Mouse (Mus musculus) embryo, embryonic 10 days (tissue): Measurements from ENCODE around the gene Catip.
A peak's percentile ranks its signal among the peaks of the same experiment; 100 is the strongest.
"Not testable (repeated sequence)": the region's sequence is repeated elsewhere in the genome, so short reads cannot be mapped to it uniquely, and the experiment has no call there.

ENCODE experiments used
- DNase-seq: peaks from one replicate; pipeline ENCODE4 v3.0.0-alpha.2; 2015; ENCODE audit warnings: low spot score

Gene Catip

DNA sequence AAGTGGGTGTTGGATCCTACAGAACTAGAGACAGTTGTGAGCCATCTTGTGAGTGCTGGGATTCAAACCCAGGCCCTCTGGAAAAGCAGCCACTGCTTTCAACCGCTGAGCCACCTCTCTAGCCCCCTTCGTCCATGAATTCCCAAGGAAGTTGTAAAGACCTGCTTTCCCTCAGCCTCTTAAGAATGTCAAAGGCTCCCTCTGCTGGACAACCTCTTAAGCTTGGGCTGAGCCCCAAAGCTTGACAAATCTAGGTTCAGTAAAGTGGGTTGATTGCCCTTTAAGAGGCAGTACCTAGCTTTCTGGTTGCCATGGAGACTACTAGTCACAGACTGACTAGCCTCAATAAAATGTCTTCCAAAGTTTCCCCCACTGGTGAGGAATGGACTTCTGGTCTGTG lies at the start of gene Catip:
TSS of gene Catip (plus strand) at position 297 of the 400 bp plus-strand sequence.
- DNase-seq = peak; percentile 93

- peak; percentile 94 for DNase-seq
Measured at GRCm38 (mm10) chr1:74313049-74313692, 48.7 kb upstream of the Catip start.

DNA sequence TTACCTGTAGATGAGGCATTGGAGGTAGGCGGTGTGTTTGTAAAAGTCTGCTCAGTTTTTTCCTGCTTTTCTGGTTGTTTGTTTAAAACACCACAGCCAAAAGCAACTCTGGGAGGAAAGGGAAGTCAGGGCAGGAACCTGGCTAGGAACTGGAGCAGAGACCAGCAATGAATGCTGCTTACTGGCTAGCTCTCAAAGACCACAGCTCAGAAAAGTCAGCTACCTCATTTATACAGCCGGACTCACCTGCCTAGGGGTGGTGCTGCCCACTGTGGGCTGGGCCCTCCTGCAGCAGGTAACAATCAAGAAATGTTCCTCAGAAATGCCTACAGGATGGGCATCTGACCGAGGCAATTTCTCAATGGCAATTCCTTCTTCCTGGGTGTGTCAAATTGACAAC lies 47.1 kb upstream of the Catip start:
- no peak for DNase-seq

DNA sequence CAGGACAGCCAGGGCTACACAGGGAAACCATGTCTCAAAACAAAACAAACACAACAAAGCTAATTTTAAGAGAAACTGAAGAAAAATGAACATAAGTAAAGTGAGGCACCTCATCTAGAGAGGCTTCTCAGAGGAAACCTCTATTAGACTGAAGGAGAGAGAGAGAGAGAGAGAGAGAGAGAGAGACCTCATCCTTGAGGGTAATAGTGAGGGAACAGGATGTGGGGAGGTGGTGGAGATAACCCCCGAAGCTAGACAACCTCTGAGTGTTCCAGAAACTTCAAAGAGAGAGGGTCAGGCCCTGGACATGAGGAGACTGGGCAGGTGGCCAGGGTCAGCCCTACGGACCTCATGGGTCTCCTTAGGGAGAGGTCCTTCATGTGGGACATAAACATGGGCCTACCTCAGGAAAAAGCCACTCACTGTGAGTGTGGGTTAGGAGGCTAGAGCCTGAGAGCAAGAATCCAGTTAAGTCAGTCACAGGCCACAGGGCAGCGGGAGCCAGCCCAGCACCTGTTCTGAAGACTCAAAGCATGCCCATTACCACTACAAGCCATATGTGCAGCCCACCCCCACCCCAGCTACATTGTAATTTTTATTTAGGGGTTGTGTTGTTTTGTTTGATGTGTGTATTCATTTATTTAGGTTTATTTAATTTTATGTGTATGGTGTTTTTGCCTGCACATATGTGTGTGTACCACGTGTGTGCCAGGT lies 45.6 kb upstream of the Catip start:
- DNase-seq = no peak

- no peak for DNase-seq
Measured at GRCm38 (mm10) chr1:74318711-74319110, 43.2 kb upstream of the Catip start.

DNA sequence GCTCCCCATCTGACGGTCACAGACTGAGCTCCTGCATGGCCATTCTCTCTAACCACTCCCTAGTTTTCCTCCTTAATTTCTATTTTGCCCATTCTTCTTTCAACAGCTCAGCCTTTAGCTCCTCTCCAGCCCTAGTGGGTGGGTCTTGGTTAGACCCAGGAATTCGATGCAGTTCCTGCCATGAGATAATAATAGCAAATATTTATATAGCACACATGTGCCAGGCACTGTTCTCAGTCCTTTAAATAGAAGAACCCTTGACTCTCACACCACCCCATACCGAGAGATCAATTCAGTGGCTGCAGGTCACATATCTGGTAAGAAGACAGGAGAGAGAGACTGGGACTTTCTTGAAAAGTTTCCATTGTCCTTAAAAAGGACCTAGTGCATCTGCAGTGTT lies 40.5 kb upstream of the Catip start:
- DNase-seq = no peak

GRCm38 (mm10) chr1:74326916-74327315 lies 35.0 kb upstream of the Catip start:
- not testable (repeated sequence) for DNase-seq

DNA sequence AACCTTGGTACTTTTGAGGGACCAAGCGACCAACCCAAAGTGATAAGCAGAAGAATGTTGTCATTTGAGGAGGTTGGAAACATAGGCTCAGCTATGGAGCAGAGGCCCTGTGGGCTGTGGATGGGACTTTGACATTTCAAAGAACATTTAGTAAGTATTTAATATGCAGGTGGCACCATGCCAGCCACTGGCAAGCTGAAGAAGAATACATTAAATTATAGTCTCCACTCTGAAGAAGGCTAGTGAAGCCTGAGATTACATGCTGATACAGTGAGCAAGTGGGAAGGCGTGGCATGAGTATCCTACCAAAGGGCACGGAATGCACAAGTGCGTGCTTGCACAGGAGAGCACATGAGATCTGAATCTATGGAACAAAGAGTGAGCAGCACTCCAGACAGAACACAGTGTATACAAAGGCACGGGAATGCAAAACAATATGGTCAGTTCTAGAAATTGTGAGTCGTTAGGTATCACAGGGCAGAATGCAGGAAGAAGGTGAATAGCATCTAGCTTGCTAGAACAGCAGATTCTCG lies 31.9 kb upstream of the Catip start:
- DNase-seq = no peak

- DNase-seq = no peak
Measured at GRCm38 (mm10) chr1:74331046-74331681, 30.7 kb upstream of the Catip start.

GRCm38 (mm10) chr1:74332241-74332763 lies 29.6 kb upstream of the Catip start:
- DNase-seq = peak; percentile 99

DNA sequence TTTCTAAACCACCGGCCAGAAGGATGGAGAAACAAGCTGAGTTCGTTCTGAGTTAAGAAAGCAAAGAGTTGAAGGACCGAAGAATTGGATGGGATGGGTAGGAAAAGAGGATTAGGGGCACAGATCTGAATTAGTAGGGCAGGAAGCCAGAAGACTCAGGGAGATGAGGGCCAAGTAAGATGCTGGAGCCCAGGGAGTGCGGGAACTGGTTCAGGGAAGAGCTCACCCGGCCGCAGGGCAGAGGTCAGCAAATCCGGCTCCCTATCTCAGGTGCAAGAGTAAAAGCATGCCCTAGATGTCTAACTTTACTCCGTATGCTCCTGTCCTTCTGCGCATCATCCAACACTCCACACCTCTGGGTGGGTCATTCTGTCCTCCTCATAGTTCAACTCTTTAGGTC lies 29.0 kb upstream of the Catip start:
- peak; percentile 15 for DNase-seq

GRCm38 (mm10) chr1:74334607-74335006 lies 27.3 kb upstream of the Catip start:
- no peak for DNase-seq

DNA sequence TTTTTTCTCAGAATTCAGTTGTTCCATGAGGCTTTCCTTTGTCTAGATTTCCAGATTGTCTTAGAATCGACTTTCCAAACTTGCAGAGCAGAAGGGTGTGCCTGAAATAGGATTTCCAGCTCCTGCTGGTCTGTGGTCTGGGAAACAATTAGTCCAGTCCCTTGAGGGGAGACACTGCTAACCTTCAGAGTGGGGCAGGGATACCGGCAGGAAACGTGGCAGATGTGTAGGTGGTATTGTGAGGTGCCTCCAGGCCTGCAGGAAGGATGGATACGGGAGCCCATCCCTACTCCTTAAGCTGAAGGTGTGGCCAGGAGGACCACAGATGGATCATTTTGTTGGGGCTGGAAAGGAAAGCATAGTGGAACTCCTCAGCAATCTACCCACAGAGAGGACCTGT lies 26.9 kb upstream of the Catip start:
- DNase-seq = no peak

DNA sequence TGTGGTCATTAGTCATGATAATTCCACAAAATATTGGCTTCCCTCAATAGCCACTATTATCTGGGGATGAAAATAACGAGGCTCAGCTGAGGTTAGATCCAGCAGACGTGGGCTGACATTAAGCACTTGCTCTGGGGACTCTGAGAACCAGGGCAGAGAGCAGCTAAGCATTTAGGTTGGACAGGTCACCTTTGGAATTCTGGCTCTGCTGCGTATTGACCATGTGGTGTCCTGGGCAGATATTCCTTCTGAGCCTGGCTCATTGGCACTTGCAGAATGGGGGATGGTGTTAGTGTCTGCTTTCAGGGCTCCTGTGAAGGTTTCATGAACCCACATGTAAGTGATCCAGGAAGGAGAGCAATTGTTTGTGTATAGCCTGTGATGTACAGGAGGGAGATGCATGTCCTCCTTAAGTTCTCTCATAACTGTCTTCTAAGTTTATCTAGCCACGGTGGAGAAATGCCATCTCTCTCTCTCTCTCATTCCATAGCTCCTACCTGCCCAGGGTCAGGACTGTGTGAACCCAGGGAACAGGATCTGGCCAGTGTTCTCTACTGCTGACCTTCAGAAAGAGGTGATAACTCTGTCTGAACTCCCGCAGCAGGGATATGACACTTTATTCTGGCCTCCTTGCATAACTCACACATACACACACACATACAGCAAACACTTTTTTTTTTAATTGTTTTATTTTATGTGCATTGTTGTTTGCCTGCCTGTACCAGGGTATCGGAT lies 26.3 kb upstream of the Catip start:
- DNase-seq = no peak

GRCm38 (mm10) chr1:74337241-74337771 lies 24.6 kb upstream of the Catip start:
- DNase-seq = no peak

DNA sequence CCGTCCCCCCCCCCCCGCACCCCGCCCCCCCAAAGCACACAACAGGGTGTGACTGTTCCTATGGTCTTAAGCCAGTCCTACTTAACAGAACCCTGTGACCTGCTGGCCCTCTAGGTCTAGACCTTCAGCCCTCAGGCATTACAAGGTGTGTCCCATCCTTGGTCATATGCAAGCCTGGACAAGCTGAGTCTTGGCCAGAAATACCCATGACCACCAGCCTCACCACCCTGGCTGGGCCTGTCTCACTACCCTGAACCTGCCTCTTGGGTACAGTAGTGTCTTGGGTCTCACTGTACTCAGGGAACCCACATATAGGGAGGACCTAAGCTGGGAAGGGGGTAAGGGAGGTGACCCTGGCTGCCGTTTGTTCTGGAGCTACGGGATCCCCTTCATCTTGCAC lies 23.9 kb upstream of the Catip start:
- DNase-seq = no peak

- DNase-seq = no peak
Measured at GRCm38 (mm10) chr1:74338626-74339025, 23.3 kb upstream of the Catip start.

GRCm38 (mm10) chr1:74339917-74340316 lies 22.0 kb upstream of the Catip start:
- no peak for DNase-seq

- no peak for DNase-seq
Measured at GRCm38 (mm10) chr1:74340361-74340764, 21.5 kb upstream of the Catip start.

DNA sequence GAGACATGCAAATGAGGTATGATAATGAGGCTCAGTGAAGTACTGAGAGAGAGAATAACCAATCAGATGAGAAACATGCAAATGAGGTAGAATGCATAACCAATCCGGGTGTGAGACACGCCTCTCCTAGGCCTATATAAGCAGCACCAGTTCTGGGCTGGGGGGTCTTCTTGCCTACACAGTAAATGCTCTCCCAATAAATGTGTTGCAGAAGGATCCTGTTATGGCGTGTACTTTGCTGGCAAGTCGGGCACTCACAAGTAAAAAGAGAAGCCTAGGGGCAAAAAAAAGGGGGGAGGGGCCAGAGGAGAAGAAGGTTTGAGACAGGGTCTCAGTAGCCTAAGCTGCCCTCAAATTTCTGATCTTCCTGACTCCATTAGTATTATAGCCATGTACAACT lies 20.9 kb upstream of the Catip start:
- not testable (repeated sequence) for DNase-seq

DNA sequence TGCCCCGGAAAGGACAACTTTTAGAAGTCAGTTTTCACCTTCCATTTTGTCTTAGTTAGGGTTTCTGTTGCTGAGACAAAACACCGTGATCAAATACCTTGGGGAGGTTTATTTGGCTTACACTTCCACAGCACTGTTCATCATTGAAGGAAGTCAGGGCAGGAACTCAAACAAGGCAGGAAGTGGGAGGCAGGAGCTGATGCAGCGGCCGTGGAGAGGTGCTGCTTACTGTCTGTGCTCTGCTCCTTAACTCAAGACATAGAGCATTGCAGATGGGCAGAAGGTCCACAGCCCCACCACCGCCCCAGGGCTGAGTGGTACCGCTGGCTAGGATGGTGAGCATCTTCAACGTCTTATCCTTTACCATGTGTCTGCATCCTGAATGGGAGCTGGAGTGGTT lies 20.0 kb upstream of the Catip start:
- no peak for DNase-seq

GRCm38 (mm10) chr1:74342308-74342707 lies 19.6 kb upstream of the Catip start:
- DNase-seq = no peak
